Mouse (Mus musculus): ENCODE data around the gene Tcf20. TPM values are rescaled to one million over a fixed set of nuclear protein-coding genes. Genes with fewer than 3 reads are reported as not detected.

The Tcf20 gene
- total and polyA plus RNA-seq, 3 experiments: 27.0 to 47.2 (median 29.0) TPM

GRCm38 (mm10) chr15:82890470-82890869 lies 97.2 kb downstream of the Tcf20 start:
- H3K36me3 ChIP-seq (replicated peaks in 1 of 2; ENCODE audit: control insufficient read depth in 1 of 2, insufficient read depth in 1 of 2, low read length in 1 of 2): peaks cover 0 to 15% of the 10 kb centered on the region in 2 experiments
- in situ Hi-C loops (cut with MboI; ENCODE audit: low pct_ligation_motif_present, low pct_unique_long_range_greater_than_20kb, low sequenced_read_pairs) (no loop called here), dilution Hi-C loops (cut with MboI; ENCODE audit: extremely low pct_ligation_motif_present, extremely low pct_unique_long_range_greater_than_20kb, low sequenced_read_pairs) (no loop called here)
- H3K79me2 ChIP-seq (replicated peaks; ENCODE audit: control insufficient read depth, extremely low read depth, insufficient read depth, poor library complexity, severe bottlenecking): peaks cover 38% of the 10 kb centered on the region
- no peak overlapping the region for H3K4me2 ChIP-seq (ENCODE audit: insufficient read depth, low read depth, poor library complexity, severe bottlenecking)
- H3K9me3 ChIP-seq (replicated peaks; ENCODE audit: low read length): no peaks in the 10 kb centered on the region
- H3K27me3 ChIP-seq (replicated peaks): no peaks in the 10 kb centered on the region
- H3K4me1 ChIP-seq (ENCODE audit: control insufficient read depth in 1 of 2, insufficient read depth in 2 of 2): peaks cover 9 to 73% of the 10 kb centered on the region in 2 experiments; a peak in 3 of 4 replicates
- H3K4me3 ChIP-seq (replicated peaks in 1 of 3; ENCODE audit: low read depth in 2 of 3, low read length in 2 of 3, poor library complexity in 1 of 3): no peak overlapping the region
- TF ChIP-seq KAT2A (IDR thresholded peaks at IDR 0.05; ENCODE audit: insufficient replicate concordance, low read length): no peak
- TF ChIP-seq RCOR1 (conservative IDR thresholded peaks at IDR 0.05; ENCODE audit: low read depth, low read length): no peak
- no peak for TF ChIP-seq POLR2AphosphoS2 (IDR thresholded peaks at IDR 0.05; ENCODE audit: low read depth, low read length)
- no peak for TF ChIP-seq MYC (IDR thresholded peaks at IDR 0.05; ENCODE audit: low read depth, low read length)
- no peak for TF ChIP-seq ETS1 (conservative IDR thresholded peaks at IDR 0.05; ENCODE audit: low read depth, low read length)
- TF ChIP-seq SMC3 (IDR thresholded peaks at IDR 0.05; ENCODE audit: low read depth, low read length): no peak
- TF ChIP-seq JUND (conservative IDR thresholded peaks at IDR 0.05; ENCODE audit: low read depth, low read length): no peak
- no peak for TF ChIP-seq RAD21 (IDR thresholded peaks at IDR 0.05; ENCODE audit: low read depth, low read length)
- no peak for TF ChIP-seq USF1 (IDR thresholded peaks at IDR 0.05; ENCODE audit: low read depth, low read length)
- no peak for TF ChIP-seq MXI1 (IDR thresholded peaks at IDR 0.05; ENCODE audit: low read depth, low read length)
- no peak for TF ChIP-seq USF2 (conservative IDR thresholded peaks at IDR 0.05; ENCODE audit: low read depth, low read length)
- TF ChIP-seq SIN3A (IDR thresholded peaks at IDR 0.05; ENCODE audit: low read length): no peak
- TF ChIP-seq MEF2A (IDR thresholded peaks at IDR 0.05; ENCODE audit: borderline replicate concordance, low read depth, low read length): no peak
- TF ChIP-seq GABPA (IDR thresholded peaks at IDR 0.05; ENCODE audit: insufficient replicate concordance, low read depth, low read length): no peak
- no peak for TF ChIP-seq MAZ (IDR thresholded peaks at IDR 0.05; ENCODE audit: low read depth, low read length)
- TF ChIP-seq ZKSCAN1 (IDR thresholded peaks at IDR 0.05; ENCODE audit: borderline replicate concordance, low read depth, low read length): no peak
- TF ChIP-seq ZNF384 (IDR thresholded peaks at IDR 0.05; ENCODE audit: low read depth, low read length): no peak
- no peak for DNase-seq (ENCODE audit: extremely low read depth)
- no peak overlapping the region for H3K27ac ChIP-seq (ENCODE audit: insufficient read depth, low read depth)
- H3K9ac ChIP-seq (ENCODE audit: insufficient read depth, low read depth): no peak overlapping the region

- Histone ChIP-seq H3K36me3 (replicated peaks in 1 of 2; ENCODE audit: control insufficient read depth in 1 of 2, insufficient read depth in 1 of 2, low read length in 1 of 2) (peaks cover 0 to 18% of the 10 kb centered on the region in 2 experiments), H3K4me1 (ENCODE audit: control insufficient read depth in 1 of 2, insufficient read depth in 2 of 2) (peaks cover 9 to 65% of the 10 kb centered on the region in 2 experiments; a peak in 3 of 4 replicates), H3K27ac (ENCODE audit: insufficient read depth, low read depth) (no peak overlapping the region), H3K9me3 (replicated peaks; ENCODE audit: low read length) (no peaks in the 10 kb centered on the region), H3K9ac (ENCODE audit: insufficient read depth, low read depth) (no peak overlapping the region), H3K79me2 (replicated peaks; ENCODE audit: control insufficient read depth, extremely low read depth, insufficient read depth, poor library complexity, severe bottlenecking) (peaks cover 41% of the 10 kb centered on the region), H3K27me3 (replicated peaks) (no peaks in the 10 kb centered on the region), H3K4me3 (replicated peaks in 1 of 3; ENCODE audit: low read depth in 2 of 3, low read length in 2 of 3, poor library complexity in 1 of 3) (no peak overlapping the region), H3K4me2 (ENCODE audit: insufficient read depth, low read depth, poor library complexity, severe bottlenecking) (no peak overlapping the region)
- in situ Hi-C loops (cut with MboI; ENCODE audit: low pct_ligation_motif_present, low pct_unique_long_range_greater_than_20kb, low sequenced_read_pairs) (no loop called here), dilution Hi-C loops (cut with MboI; ENCODE audit: extremely low pct_ligation_motif_present, extremely low pct_unique_long_range_greater_than_20kb, low sequenced_read_pairs) (no loop called here)
- no peak for DNase-seq (ENCODE audit: extremely low read depth)
- TF ChIP-seq KAT2A (IDR thresholded peaks at IDR 0.05; ENCODE audit: insufficient replicate concordance, low read length) (no peak), MEF2A (IDR thresholded peaks at IDR 0.05; ENCODE audit: borderline replicate concordance, low read depth, low read length) (no peak), SMC3 (IDR thresholded peaks at IDR 0.05; ENCODE audit: low read depth, low read length) (no peak), EP300 (IDR thresholded peaks at IDR 0.05; ENCODE audit: low read length) (no peak), RCOR1 (conservative IDR thresholded peaks at IDR 0.05; ENCODE audit: low read depth, low read length) (no peak), CHD1 (IDR thresholded peaks at IDR 0.05; ENCODE audit: low read depth, low read length) (no peak), ETS1 (conservative IDR thresholded peaks at IDR 0.05; ENCODE audit: low read depth, low read length) (no peak), MXI1 (IDR thresholded peaks at IDR 0.05; ENCODE audit: low read depth, low read length) (no peak), UBTF (IDR thresholded peaks at IDR 0.05; ENCODE audit: low read depth, low read length) (no peak), IRF4 (IDR thresholded peaks at IDR 0.05; ENCODE audit: low read depth, low read length) (no peak), BHLHE40 (IDR thresholded peaks at IDR 0.05; ENCODE audit: low read depth, low read length) (no peak), GABPA (IDR thresholded peaks at IDR 0.05; ENCODE audit: insufficient replicate concordance, low read depth, low read length) (no peak), USF2 (conservative IDR thresholded peaks at IDR 0.05; ENCODE audit: low read depth, low read length) (no peak), MAX (IDR thresholded peaks at IDR 0.05; ENCODE audit: low read length) (no peak), USF1 (IDR thresholded peaks at IDR 0.05; ENCODE audit: low read depth, low read length) (no peak), POLR2A (IDR thresholded peaks at IDR 0.05; ENCODE audit: low read depth, low read length) (no peak), HCFC1 (IDR thresholded peaks at IDR 0.05; ENCODE audit: low read depth, low read length) (no peak), ZMIZ1 (IDR thresholded peaks at IDR 0.05; ENCODE audit: low read depth, low read length) (no peak), POLR2AphosphoS2 (IDR thresholded peaks at IDR 0.05; ENCODE audit: low read depth, low read length) (no peak), ZC3H11A (IDR thresholded peaks at IDR 0.05; ENCODE audit: low read depth, low read length) (no peak)
Observed at GRCm38 (mm10) chr15:82889426-82889825, 98.2 kb downstream of the Tcf20 start.

Data from CH12.LX (cell line).